Mouse (Mus musculus): Measurements from ENCODE around the gene Sidt1. TPM values are rescaled to one million over a fixed set of nuclear protein-coding genes. Genes with fewer than 3 reads are reported as not detected.

The Sidt1 gene
- total RNA-seq, 2 experiments from 2014 or later = 0.09 to 0.34 TPM

Other genes with a start within 250 kb of the Sidt1 start
- gene Atp6v1a, start 193.5 kb downstream of the Sidt1 start, total RNA-seq (2021) = 10 to 100 TPM; 40.0 to 45.3 TPM
- gene Naa50, start 193.4 kb downstream of the Sidt1 start, total RNA-seq (2021) = 100 to 1,000 TPM; 231 to 242 TPM
- 10 to 100 TPM; 35.8 to 40.6 TPM for gene Usf3, start 159.9 kb downstream of the Sidt1 start, total RNA-seq (2021)
- 1 to 10 TPM; 7.4 to 9.3 TPM for gene Spice1, start 13.9 kb upstream of the Sidt1 start, total RNA-seq (2021)
- gene Cfap44, start 61.6 kb upstream of the Sidt1 start, total RNA-seq (2021) = under 1 TPM in 1 of 2 experiments, not detected in 1; 0.42 TPM
- gene Boc, start 225.7 kb upstream of the Sidt1 start, total RNA-seq (2021) = 10 to 100 TPM; 14.0 to 15.9 TPM

Data from gastrocnemius, postnatal 10 days (tissue).